Mouse (Mus musculus) thymus, postnatal 36 days (tissue): ENCODE data around the gene Rnf11.
A peak's percentile ranks its signal among the peaks of the same experiment; 100 is the strongest.

Experiments used
- DNase-seq, 2 experiments: peaks; one replicate each; pipeline ENCODE4 v3.0.0; 2022; ENCODE audit warnings: mixed read lengths in 2 of 2

The Rnf11 gene

DNA sequence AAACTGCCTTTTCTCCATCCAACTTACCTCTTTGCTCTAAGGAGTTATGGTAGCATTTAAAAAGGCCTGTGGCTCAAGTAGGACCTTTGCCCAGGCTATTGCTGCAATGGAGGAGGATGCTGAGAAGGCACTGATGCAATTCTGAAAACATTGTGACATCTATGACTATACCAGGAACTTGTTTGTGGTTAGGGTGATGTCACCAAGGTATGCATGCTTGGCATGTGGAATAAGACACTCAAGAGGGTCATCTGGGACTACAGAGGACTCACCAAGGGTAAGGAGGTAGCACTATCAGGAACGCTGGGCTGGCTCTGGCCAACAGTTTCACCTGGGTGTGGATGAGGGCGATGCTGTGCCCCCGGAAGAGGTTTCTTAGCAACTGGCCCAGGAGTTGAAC, at the start of gene Rnf11:
Rnf11 (minus strand) TSS at position 108 of the 400 bp plus-strand sequence.
- DNase-seq: no peak

DNA sequence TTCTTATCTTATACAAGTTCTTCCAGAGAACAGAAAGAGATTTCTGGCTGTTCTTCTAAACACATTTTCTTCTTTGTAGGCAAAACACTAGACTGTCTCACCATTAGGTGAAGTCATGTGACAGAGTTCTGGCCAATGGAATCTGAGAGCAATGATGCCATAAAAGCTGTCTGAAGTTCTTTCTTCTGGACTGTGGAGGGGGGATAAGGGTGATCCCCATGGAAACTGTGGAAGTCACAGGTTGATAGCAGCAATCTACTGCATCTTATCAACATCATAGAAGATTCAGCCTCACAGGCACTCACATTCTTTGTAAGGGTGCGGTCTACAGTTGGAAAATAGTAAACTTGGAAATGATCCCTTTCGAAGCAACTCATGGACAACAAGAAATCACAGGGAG, 46.6 kb upstream of the Rnf11 start, which contains the start of gene 4930522H14Rik:
4930522H14Rik (minus strand) TSS at position 187 of the 400 bp plus-strand sequence.
- DNase-seq: no peak

DNA sequence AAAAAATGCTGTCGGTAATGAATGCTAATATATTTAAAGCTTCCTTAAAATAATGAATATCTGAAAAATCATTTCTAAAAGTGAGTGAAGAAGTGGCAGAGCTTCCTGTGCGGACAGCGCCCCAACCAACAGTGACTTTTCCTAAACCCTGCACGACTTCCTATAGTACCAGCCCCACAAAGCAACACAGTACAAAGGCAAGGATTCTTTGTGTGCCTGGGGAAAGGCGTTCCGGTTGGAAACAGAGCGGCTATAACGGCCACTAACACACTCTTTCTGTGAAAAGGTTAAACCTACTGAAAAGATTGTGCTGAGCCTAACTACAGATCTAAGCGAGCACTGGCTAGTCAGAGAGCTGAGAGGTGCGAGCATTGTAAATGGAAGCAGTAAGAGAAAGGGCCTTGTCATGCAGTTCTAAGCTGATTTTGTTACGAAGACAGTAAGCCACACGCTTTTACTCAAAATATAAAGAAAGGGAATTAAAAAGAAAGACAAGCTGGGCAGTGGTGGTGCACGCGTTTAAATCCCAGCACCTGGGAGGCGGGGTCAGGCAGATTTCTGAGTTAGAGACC, 45.8 kb upstream of the Rnf11 start:
- DNase-seq: no peak

DNA sequence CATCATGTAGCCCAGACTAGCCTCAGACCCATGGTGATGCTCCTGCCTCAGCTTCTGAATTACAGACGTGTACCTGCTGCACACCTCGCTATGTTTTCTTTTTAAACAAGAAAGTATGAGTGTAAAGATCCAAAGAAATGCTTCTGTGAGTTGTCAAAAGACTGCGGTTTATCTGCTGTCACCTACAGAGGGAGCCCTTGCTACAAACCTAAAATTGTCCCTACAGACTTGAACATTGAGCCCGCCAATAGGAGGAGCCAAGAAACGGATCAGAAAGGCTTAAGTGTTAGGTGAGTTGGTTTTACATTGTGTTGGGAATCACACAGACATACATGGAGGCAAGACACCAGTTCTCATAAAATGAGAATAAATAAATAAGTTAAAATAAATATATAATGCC, 20.4 kb upstream of the Rnf11 start:
- DNase-seq: peak; percentile 35 to 41

DNA sequence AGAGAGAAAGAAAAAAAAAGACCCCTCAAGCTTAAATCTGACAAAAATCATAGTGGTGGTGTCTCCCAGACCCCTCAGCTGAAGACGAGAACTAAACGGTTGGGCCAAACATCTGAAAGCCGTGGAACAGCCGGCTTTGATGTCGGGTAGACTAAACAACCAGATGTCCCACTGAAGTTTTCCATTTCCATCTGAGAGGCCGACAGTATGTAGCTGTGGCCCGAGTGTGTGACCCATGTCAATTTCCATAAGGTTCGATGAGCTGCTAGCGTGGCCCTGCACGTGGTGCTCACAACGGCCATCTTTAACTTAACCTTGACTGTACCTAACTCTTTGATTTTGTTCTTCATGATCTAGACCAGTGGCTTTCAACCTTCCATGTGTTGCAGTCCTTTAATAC, 13.9 kb upstream of the Rnf11 start:
- DNase-seq: no peak

DNA sequence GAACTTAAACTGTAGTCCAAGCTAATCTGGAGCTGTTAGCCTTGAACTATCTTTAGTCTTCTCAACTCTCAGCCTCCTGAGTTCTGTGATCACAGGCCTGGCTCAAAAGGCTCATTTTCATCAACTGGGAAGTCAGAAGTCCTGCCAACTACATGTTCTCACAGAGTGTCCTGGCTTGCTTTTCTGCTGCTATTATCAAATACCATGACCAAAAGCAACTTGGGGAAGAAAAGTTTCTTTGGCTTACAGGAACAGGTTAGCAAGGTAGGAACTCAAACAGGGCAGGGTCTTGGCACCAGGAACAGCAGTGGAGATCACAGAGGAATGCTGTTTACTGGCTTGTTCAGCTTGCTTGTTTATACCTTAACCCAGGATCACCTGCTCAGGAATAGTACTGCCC, 9.1 kb upstream of the Rnf11 start:
- DNase-seq: no peak

DNA sequence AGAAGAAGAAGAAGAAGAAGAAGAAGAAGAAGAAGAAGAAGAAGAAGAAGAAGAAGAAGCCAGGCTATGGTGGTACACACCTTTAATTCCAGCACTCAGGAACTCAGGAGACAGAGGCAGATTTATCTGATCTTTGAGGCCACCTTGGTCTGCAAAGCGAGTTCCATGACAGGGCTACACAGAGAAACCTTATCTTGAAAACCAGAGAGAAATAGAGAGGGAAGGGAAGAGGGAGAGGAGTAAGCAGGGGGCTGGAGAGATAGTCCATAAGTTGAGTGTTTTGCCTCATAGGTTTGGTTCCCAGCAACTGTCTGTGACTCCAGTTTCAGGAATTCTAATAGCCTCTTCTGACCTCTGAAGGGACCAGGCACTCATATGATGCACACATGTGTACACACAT, 4.3 kb upstream of the Rnf11 start:
- DNase-seq: no peak

DNA sequence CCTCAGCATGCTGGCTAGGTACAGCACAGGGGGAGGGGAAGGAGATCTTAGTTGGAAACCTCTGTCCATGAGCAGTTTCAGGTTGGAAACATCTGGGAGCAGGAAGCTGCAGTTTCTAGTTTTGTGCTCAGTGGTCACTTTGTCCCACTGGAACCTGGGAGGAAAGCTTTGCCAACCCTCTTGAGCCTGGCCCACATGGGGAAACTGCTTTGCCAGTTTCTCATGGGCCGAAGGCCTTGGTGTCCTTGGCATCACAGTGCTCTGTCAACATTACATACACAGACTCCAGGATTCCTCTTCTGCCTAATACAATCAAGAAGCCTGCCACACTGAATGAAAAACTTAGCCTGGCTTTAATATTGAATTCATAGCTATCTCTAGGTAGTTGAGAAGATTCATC, 1.8 kb downstream of the Rnf11 start:
- no peak for DNase-seq

DNA sequence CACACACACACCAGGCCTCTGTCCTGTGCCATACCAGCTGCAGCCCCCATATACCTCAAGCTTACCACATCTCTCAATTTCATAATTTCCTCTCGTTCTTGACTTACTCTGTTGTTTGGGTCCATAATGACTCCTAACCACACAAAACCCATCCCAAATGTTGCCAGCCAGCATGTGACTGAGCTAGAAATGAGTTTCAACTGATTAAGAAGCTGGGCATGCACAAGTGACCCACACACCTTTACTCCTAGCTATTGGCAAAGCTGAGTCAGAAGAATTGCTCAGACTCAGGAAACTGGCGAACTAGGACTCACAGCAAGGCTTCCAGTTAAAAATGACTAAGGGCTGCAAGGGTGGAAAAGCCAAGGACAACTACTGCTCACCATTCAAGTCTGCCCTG, 3.1 kb downstream of the Rnf11 start:
- DNase-seq: no peak

DNA sequence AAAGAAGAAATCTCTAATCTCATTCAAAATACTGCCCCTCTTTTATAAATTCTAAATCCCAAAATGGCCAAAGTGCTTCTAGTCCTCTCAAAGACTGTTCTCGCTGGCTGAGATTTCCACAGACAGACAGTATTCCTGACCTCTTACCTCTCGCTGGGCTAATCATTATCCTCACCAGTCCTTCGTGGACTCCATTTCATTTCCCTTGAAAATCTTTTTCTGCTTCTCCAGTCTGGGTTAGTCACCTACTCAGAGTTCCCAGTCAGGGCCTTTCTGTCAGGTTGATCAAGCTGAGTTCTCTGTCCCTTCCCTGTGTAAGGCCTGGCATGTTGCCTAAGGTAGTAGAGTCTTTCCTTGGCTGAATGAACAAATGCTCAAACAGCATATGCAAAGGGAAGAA, 7.1 kb downstream of the Rnf11 start:
- no peak for DNase-seq

DNA sequence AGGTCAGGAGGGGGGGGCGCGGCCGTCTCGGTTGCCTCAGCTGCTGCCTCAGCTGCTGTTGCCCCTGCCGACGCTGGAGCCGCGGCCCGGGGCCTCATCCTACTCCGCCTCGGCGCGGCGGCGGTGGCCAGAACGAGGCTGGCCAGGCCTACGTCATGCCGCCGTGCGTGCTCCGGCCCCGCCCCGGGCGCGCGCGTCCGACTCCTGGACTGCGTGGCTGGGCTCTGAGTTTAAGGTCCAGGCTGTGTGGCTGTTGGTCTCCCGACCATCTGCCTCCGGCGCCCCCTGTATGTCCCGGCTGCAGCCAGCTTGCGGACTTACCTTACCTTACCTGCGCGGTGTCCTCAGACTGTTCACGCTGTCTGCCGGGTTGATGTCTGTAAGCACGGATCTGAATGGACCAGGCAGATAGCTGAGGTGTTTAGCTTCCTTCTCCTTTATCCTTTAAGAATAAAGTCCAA, 7.9 kb downstream of the Rnf11 start:
- peak; percentile 67 to 72 for DNase-seq

DNA sequence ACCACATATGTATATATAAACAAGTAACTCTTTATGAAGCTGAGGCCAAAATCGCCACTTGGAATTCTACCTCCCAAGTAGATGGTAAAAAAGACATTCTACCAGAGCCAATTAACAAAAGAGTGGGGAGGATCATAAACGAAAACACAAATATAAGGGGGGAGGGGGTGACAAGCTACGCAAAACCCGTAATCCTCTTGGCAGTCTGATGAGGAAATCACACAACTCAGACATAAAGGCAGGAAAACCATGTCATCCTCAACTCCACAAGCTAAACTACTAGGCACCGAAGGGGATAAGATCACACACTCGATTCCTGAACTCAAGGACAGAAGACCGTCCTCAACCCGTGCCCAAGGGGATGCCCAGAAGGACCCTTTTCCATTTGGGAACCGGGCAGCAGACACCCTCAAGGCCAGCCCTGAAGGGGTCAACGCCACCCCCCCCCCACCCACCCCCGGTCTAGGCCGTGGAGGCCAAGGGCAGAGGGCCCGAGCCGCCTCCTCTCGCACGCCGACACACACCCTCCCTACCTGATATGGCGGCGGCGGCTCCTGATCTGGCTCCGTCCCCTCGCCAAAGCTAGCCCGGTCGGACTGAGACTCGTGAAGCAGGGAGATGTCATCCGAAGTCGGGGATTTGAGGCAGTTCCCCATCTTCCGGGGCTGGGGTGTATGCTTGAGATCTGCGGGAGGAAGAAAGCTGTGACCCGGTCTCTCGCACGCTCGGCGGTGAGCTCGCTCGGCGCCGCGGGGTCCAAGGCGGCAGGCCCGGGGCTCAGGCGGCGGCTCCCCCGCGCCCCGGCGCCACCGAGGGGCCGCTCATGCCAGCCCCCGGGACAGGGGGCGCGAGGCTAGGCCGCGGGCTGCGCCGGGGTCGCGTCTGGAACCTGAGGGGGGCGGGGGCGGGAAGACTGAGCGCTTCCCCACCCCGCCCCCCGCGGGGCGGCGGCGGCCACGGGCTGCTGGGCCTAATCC, 8.7 kb downstream of the Rnf11 start:
- peak; percentile 39 to 40 for DNase-seq

DNA sequence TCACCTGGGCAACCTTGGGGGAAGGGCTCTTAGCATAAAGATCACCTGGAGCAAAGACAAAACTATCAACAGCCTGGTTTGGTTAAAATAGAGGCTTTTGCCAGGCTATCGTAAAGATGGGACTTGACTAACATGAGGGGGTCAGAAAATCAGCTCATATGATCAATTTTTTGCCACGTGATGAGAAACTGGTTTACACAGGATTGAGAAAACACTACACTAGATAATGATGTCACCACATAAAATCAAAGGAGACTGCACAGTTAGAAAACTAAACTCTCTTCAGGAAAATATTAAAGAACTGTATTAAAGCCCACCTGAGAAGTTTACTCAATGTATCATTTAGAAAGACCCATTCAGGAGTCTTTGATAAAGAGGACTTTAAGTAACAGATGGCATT, 9.4 kb downstream of the Rnf11 start:
- no peak for DNase-seq

DNA sequence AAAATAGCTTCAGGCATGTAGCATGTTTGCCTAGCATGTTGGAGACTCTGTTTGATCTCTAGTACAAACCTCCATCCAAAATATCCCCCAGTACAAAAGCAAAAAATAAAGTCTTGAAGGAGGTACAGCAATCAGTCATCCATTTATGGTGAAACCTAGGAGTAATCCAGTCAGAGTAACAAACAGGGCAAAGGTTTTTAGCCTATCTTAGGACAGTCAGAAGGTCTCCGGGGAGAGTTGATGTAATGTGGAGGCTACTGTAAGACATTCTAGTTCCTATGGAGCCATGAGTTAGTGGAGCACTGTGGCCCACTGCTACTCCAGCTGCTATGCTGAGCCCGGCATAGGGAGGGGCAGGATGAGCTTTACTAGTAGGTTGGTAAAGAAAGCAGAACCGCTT, 12.0 kb downstream of the Rnf11 start:
- DNase-seq: no peak

DNA sequence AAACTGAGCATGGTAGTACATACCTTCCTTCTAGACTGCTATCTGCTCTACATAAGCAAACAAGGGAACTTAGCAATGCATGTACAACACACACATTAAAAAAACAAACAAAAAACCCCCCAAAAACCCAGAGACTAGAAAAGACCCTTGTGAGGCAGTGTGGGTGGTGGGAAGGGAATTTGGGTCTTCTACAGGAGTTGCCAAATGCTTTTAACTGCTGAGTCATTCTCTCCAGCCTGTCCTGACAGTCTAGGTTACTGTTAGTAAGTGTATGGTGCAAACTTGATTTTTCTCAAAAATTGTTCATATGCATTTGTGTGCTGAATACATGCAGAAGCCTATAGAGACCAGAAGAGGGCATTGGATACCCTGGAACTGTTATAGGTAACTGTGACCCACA, 12.9 kb downstream of the Rnf11 start:
- no peak for DNase-seq

DNA sequence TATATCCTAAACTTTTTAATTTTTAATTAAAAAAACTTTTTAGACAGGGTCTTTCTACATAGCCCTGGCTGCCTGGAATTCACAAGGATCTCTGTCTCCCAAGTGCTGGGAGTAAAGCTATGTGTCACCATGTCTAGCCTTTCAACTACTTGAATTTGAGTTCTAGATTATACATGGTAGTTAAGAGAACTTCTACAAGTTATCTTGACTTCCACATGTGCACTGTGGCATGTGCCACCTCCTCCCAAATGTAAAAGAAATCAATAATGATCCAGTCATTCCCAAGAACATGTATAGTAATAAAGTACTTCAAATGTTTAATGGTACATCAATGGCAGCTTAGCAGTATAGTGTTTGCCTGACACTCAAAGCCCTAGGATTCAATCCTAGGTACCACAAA, 16.8 kb downstream of the Rnf11 start:
- no peak for DNase-seq

DNA sequence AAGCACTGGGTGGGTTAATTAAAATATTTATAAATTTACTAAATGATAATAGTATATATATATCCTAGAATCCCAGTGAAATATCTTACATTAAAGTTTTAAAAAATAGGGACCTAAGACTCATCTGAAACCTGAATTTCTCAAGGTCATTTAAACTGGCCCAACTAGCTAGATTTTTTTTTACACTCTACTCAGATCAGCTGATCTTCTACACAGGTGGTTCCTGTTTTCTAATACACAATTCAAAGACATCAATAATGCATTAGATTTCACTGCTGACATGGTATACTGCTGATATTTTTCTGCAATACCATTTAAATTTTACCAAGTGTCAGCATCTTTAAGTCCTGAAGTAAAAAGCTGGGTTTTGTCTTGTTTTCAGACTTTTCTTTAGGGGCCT, 20.6 kb downstream of the Rnf11 start:
- DNase-seq: no peak

DNA sequence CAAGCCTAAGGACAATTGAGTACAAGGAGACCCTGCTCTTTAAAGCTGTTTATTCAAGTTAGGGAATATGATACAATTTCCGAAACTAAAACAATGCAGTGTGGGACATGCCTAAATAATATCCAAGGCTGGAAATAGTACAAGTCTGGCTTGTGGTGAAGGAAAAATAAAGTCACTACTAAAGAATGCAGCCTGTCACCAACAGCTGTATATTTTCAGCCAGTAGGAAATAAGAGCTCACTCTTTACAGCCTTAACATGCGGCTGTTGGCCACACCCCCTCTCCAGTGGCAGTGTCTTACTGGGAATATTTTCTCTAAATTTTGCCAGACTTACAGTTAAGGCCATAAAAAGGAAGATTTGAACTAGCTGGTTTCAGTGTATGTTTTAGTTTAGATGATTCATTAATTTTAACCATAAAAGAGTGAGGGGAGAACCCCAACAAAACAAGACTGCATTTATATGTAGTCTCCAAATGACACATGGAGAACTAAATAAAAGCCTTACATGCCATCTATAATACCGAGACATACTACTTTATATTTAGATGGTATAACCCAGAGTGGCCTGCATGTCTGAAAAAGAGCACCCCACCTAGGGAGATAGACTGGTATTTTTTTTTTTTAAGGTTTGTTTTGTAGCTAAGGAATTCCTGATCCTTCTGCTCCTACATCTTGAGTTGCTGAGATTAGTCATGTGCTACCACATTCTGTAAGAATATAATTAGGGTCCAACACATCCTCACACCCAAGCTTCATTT, 23.9 kb downstream of the Rnf11 start:
- DNase-seq: no peak

DNA sequence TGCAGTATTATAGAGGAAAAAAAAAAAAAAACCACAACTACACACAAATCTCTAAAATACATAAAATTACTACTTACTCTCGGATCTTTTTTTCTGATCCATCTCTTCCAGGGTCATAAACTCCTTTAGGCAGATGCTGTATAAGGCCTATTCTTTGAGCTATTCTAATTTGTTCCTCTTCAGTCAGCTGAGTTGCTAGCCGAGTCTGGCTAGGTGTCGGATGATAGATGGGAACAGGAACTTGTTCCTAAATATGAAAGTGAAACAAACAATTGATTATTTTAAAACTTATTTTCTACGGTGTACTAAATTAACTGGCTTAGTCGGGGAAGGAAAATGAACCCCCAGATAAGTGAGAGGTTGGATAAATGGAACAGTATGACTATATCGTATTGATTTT, 27.7 kb downstream of the Rnf11 start:
- DNase-seq: no peak

DNA sequence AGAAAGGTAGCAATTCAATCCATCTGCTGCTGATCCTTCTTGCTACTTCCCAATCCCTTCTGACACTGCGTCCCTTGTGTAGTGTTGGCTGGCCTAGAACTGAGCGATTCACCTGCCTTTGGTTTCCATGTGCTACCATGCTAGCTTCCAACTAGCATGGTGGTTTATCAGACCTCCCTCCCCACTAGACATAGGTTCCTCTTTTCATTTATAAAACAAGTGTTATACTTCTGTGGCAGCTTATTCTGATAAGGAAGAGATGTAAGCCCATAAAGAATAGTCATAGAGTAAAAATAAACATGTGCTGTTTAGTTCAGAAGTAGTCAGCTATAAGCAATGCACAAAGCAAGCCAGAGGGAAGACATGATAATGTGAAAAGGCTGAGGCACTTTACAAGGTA, 36.0 kb downstream of the Rnf11 start:
- no peak for DNase-seq

DNA sequence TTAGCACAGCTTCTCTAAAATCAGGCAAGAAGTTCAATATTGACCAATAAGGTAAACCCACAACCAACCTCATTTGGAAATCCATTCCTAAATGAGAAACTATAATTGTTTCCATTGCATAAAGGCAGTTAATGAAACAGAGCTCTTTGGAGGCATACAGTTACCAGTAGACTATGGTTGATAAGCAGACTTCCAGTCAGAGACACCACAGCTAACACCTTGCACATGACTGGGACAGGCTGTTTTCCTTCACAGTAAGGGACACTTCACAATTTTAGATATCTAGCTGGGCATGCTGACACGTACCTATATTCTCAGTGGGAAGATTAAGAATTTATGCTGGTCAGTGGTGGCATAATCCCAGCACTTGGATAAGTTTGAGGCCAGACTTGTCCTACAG, 38.6 kb downstream of the Rnf11 start:
- DNase-seq: no peak

DNA sequence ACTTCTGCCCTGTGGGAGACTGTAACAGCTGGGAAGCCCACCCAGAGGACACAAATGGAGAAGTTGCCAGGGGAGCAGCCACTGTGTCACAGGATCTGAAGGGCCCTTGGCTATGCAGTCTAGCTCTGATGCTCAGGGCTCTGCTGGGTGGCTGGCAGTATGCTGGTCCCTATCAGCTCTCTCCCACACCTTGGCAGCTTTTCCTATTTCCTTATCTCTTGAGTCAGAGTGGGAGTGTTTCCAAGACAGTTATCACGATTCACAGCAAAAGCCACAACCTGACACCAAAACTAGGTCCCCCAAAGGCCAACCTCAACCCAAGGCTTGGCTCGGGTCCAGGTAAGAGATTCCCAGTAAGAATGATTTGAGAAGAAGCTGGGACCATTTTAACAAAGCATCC, 39.1 kb downstream of the Rnf11 start:
- DNase-seq: no peak

DNA sequence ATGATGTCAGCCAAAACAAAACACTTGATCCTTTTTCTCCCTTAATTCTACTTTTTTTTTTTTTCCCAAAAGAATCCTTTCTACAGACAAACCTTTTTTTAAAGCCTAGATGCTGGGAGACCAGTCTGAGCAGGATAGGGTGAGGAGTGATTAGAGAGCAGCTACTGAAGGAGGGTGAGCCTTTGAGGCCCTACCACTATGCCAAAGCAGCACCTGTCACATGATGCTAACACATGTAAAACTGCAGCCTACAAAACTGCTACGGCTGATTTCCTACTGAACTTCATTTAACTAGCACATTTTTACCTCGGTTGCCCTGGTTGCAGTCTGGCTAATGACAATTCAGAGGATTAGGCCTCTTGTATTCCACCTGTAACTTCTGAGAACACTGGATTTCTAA, 39.6 kb downstream of the Rnf11 start:
- DNase-seq: no peak

DNA sequence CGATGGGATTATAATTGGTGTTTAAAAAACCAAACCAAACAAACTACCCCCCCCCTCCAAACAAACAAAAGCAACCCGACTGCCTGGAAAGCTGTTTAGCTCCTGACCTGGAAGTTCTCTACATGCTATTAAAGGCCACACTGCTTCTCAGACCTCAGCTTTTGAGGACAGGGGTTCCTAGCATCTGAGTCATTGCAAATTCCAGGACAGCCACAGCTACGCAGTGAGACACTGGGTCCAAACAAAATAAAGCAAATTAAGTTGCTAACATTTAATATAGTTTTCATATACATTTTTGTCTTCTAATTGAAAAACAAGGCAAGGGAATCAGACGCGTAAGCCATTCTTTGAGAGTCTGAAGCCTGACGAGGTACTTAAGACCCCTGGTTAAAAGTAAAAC, 40.1 kb downstream of the Rnf11 start:
- no peak for DNase-seq
